Mouse (Mus musculus): Measurements from ENCODE around the gene Vhl.

DNA sequence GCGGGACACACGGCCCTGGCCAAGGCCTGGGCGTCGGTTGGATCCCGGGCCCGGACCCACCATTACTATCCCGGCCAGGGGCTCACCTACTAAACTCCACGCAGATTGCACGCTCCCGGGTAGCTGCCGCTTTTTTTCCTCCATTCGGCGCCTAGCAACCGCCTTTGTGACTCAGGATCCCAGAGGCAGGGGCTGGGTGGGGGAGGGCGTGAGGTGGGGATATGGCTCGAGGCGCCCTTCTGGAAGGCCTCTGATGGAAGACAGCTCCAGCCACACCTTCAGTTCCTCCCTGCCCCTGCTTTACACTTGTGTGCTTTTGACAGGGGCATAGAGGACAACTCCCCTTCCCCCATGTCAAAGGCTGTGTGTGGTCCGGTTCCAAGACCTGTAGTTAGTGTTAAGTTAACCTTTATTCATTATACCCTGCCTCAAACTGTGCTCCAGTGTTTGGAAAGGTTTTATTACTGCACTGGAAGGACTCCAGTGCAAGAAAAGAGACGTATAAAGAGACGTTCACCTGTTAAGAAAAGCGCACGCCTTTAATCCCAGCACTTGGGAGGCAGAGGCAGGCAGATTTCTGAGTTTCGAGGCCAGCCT lies 23.1 kb upstream of the Vhl start, which contains the start of gene Fancd2os:
- TF ChIP-seq POLR2A (IDR thresholded peaks at IDR 0.05; ENCODE audit: borderline replicate concordance, low read depth, low read length) (no peak), CTCF (IDR thresholded peaks at IDR 0.05; ENCODE audit: low read depth, low read length) (no peak)
